Mouse (Mus musculus) forebrain, postnatal 0 days (tissue): ENCODE data around the gene Krt4. TPM values are rescaled to one million over a fixed set of nuclear protein-coding genes. Genes with fewer than 3 reads are reported as not detected.
A peak's percentile ranks its signal among the peaks of the same experiment; 100 is the strongest.

Experiments
- ATAC-seq: fragments of 200-750 bp; cut with Nextera tagmentation; 2 replicates; pipeline ENCODE4 v1.8.0; 2017; ENCODE audit warnings: mild to moderate bottlenecking, moderate library complexity
- DNase-seq: peaks from one replicate; pipeline ENCODE4 v3.0.0-alpha.2; 2015
- H3K27ac ChIP-seq: fragments of 300-500 bp; sonication (generic); 2 replicates; pipeline ENCODE4 v1.5.1; 2014; ENCODE audit warnings: low read depth, mild to moderate bottlenecking, antibody characterized with exemption, low read length, moderate library complexity, mixed read lengths
- H3K27me3 ChIP-seq: fragments of 300-500 bp; sonication (generic); 2 replicates; pipeline ENCODE4 v1.6.1; 2014; ENCODE audit warnings: mild to moderate bottlenecking, low read length, mixed read lengths; ENCODE audit not compliant: insufficient read depth
- H3K36me3 ChIP-seq: fragments of 300-500 bp; sonication (generic); 2 replicates; pipeline ENCODE4 v1.6.1; 2014; ENCODE audit warnings: mild to moderate bottlenecking, moderate library complexity; ENCODE audit not compliant: insufficient read depth
- H3K4me1 ChIP-seq: fragments of 300-500 bp; sonication (generic); 2 replicates; pipeline ENCODE4 v1.6.1; 2014; ENCODE audit warnings: antibody characterized with exemption; ENCODE audit not compliant: insufficient read depth
- H3K4me2 ChIP-seq: fragments of 300-500 bp; sonication (generic); 2 replicates; pipeline ENCODE4 v1.6.1; 2014; ENCODE audit warnings: low read depth, mild to moderate bottlenecking, moderate library complexity
- H3K4me3 ChIP-seq: fragments of 300-500 bp; sonication (generic); 2 replicates; pipeline ENCODE4 v1.5.1; 2014; ENCODE audit warnings: low read depth, low read length, mixed read lengths
- H3K9ac ChIP-seq: fragments of 300-500 bp; sonication (generic); 2 replicates; pipeline ENCODE4 v1.6.1; 2014; ENCODE audit warnings: mild to moderate bottlenecking
- H3K9me3 ChIP-seq: fragments of 300-500 bp; sonication (generic); 2 replicates; pipeline ENCODE4 v1.6.1; 2016; ENCODE audit warnings: low read length
- CTCF ChIP-seq: sonication (generic); IDR thresholded peaks from 2 replicates; pipeline ENCODE4 v1.5.1; 2016; ENCODE audit warnings: antibody characterized with exemption, control low read depth, low read depth
- WGBS: fragments of 180-500 bp; shearing (Covaris S2); extraction: QIAGEN DNeasy Blood & Tissue Kit; methylation state at CpG from one replicate; pipeline ENCODE4 v1.1.7; 2014; 5-methylcytosine and 5-hydroxymethylcytosine counted together
- polyA plus RNA-seq: library from polyadenylated mRNA; unstranded; fragments of >200 nt; fragmentation: Nextera tagmentation; extraction: Ambion mirVana; gene quantifications from 2 replicates; pipeline ENCODE4 v1.2.1, GENCODE M21; 2015
- total RNA-seq: library from RNA; depleted of rRNA; stranded (reverse); fragments of >200 nt; gene quantifications from 2 replicates; pipeline ENCODE4 v1.2.3, GENCODE M21; 2014

Krt4 gene
- total and polyA plus RNA-seq, 2 experiments from 2014 or later = not detected

DNA sequence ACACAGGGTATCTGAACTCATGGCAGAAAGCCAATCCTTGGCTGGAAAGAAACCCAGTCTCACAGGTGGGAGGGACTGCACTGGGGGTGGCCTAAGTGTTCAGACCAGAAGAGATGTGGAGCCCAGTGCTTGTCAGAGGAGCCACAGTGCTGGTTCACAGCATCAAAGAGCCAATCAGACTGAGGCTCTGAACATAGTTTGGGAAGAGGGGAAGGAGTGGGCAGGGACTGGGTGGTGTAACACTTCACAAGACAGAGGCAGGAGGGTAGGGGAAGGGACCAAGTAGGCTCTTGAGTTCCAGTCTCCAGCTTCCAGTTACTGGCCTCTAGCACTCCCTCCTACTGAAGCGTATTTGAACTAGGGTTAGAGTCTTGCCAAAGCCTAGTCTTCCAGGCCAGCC, 20.9 kb upstream of the Krt4 start:
- Histone ChIP-seq H3K4me1 (no peaks in the 10 kb centered on the region), H3K27me3 (no peaks in the 10 kb centered on the region), H3K9me3 (no peaks in the 10 kb centered on the region), H3K9ac (no peak overlapping the region), H3K4me2 (no peak overlapping the region), H3K27ac (no peak overlapping the region), H3K4me3 (no peak overlapping the region), H3K36me3 (no peaks in the 10 kb centered on the region)
- no peak for ATAC-seq
- no peak for TF ChIP-seq CTCF
- no peak for DNase-seq
- WGBS = 67% methylated on average over 1 of the region's 1 CpGs

DNA sequence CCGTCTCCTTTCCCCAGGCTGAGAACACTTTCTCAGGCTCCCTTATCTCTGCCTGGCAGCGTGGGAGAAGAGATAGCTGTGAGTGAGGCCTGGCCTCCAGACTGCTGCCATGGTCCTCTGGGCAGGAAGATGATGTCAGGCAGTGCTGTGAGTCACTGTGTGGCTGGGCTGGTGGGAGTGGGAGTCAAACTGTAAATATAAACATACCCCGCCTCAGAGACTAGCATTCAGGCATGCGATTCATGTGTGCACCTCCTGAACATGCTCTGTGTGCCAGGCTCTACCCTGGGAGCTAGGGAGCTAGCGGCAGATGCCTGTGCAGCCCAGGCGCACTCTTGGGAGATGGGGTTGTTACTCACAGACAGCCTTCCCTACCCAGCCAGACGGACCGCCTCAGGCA, 17.4 kb upstream of the Krt4 start:
- WGBS = 76% methylated on average over 8 of the region's 8 CpGs
- Histone ChIP-seq H3K4me3 (no peak overlapping the region), H3K9me3 (no peaks in the 10 kb centered on the region), H3K27me3 (no peaks in the 10 kb centered on the region), H3K4me2 (no peak overlapping the region), H3K36me3 (no peaks in the 10 kb centered on the region), H3K4me1 (no peaks in the 10 kb centered on the region), H3K9ac (no peak overlapping the region), H3K27ac (no peak overlapping the region)
- DNase-seq (no peak), ATAC-seq (no peak)
- no peak for TF ChIP-seq CTCF

DNA sequence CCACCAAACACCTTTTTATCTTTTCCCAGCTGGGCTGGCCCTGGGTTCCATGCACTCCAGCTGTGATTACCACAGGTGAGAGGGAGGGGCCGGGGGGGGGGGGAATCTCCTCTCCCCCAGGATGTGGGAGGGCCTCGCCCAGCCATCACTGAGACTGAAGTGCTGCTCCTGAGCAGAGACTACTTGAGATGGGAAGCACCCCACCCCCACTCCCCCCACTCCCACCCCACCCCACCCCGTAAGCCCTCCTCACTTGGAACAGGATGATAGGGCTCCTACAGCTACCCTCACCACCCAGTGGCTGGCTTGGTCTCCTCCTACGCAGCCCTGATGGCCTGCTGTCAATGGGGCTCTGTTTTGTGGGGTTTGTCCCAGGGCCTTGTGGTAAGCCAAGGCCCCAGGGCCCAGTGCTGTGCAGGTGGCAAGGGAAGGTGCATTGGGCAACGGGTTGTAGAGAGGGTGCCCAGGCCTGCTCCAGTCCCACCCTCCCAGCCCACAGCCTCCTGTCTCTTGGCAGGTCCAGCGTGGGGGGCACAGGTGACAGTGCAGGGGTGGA, 15.8 kb upstream of the Krt4 start, which contains the start of gene Krt79:
Gene Krt79 (minus strand): TSS at position 51 of the 556 bp plus-strand sequence.
- H3K4me3 ChIP-seq = no peak within 1 kb of the TSS
- ATAC-seq = no peak
- no peaks in the 10 kb centered on the region for H3K27me3 ChIP-seq
- H3K9ac ChIP-seq = no peak within 1 kb of the TSS
- H3K4me2 ChIP-seq = no peak within 1 kb of the TSS
- WGBS = 74% methylated on average over 6 of the region's 6 CpGs
- TF ChIP-seq CTCF = no peak
- no peaks in the 10 kb centered on the region for H3K4me1 ChIP-seq
- no peaks in the 10 kb centered on the region for H3K36me3 ChIP-seq
- no peak for DNase-seq
- H3K27ac ChIP-seq = no peak within 1 kb of the TSS
- H3K9me3 ChIP-seq = no peaks in the 10 kb centered on the region

DNA sequence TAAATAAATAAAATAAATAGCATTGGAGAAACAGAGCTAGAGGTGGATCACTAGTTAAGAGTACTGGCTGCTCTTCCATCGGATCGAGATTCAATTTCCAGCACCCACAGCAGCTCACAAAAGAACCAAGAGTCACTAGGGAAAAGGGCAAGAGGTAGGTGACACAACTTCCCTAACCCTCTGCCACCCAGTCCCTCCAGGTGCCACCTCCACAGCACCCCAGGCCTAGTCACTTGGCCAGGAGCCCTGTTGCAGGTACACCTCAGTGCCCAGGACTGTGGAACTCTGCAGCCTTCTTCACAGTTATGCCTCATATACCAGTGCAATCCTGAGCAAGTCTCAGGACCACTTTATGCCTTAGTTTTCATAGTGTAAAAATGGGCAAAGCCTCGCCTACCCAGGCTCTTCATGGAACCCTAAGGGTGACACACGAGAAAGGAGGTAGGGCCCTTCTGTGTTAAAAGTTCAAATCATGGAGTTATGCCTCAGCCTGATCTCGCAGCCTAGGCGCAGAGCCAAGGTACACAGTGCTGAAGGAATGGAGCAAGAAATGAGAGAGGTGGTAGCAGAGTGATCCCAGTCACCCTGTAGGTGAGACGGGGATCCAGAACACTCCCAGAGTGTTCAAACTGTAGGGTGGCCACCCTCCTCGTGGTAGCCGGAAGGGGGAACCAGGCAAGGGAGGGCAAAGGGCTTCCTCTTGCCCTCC, 14.2 kb upstream of the Krt4 start:
- no peak overlapping the region for H3K27ac ChIP-seq
- H3K4me3 ChIP-seq = no peak overlapping the region
- no peak overlapping the region for H3K4me2 ChIP-seq
- DNase-seq (no peak), ATAC-seq (no peak)
- TF ChIP-seq CTCF = no peak
- H3K36me3 ChIP-seq = no peaks in the 10 kb centered on the region
- WGBS = 87% methylated on average over 9 of the region's 9 CpGs
- H3K9me3 ChIP-seq = no peaks in the 10 kb centered on the region
- H3K9ac ChIP-seq = no peak overlapping the region
- H3K4me1 ChIP-seq = no peaks in the 10 kb centered on the region
- no peaks in the 10 kb centered on the region for H3K27me3 ChIP-seq

DNA sequence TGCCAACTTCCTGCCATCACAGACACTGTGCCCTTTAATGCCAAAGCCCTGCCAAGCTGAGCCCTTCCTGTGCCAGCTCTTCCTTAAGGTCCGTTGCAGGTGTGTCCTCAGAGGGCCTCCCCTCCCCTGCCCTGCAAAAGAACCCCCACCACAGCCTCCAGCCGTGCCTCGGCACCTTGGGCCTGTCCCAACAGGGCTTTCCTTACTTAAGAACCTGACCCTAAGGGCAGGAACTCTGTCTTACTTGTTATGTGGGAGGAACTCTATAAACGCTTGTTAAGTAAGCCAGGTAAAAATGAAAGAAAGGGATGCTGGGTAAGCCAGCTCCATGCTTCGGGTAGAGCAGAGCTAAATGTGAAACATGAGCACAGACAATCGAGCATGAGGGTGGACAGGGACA, 8.5 kb upstream of the Krt4 start:
- Histone ChIP-seq H3K27ac (no peak overlapping the region), H3K4me2 (no peak overlapping the region), H3K4me1 (no peaks in the 10 kb centered on the region), H3K9ac (no peak overlapping the region), H3K27me3 (no peaks in the 10 kb centered on the region), H3K36me3 (no peaks in the 10 kb centered on the region), H3K4me3 (no peak overlapping the region), H3K9me3 (no peaks in the 10 kb centered on the region)
- ATAC-seq (no peak), DNase-seq (no peak)
- no peak for TF ChIP-seq CTCF
- WGBS = 75% methylated on average over 6 of the region's 6 CpGs

DNA sequence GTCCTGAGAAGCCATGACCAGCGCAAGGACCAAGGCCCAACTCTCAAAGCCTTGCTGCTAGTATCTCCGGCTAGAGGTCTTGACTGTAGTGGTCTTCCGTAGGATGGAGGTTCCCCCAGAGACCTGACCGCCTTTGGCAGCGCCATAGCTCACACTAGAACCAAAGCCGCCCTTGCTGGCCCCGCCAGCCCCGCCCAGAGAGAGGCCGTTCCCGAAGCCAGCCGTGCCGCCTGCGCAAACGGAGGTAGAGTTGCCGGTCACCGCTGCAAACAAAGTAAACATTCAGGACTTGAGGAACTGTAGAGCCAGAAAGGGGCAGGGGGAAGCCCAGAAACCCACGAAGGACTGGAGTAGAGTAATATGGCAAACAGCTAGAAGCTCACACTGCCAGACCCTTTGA, 5.1 kb upstream of the Krt4 start:
- Histone ChIP-seq H3K4me2 (peak overlapping the region; percentile 8; the same call in 1 of the 2 replicates), H3K27ac (no peak overlapping the region), H3K27me3 (no peaks in the 10 kb centered on the region), H3K9me3 (no peaks in the 10 kb centered on the region), H3K4me3 (no peak overlapping the region; the same call in 1 of the 2 replicates), H3K36me3 (no peaks in the 10 kb centered on the region), H3K4me1 (no peaks in the 10 kb centered on the region), H3K9ac (no peak overlapping the region)
- no peak for TF ChIP-seq CTCF
- DNase-seq (no peak), ATAC-seq (no peak)
- 10% methylated on average over 17 of the region's 17 CpGs for WGBS

DNA sequence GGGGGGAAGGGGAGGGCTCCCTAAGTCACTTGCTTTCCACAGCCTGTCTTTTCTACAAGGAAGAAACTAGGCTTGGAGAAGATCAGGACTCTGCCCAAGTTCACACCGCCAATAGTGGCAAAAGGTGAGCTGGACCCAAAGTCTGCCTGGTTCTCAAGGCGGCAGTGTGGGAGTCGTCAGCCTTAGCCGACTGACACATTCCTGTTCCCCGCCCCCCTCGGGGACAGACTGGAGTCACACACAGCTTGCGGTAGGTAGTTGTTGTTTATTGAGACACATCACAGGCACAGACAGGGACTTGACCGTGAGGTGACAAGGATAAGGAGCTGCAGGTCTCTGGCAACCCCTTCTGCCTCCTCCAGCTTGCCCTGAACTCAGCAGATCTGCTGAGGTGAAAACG, 4.6 kb upstream of the Krt4 start:
- ATAC-seq (no peak), DNase-seq (no peak)
- H3K36me3 ChIP-seq = no peaks in the 10 kb centered on the region
- TF ChIP-seq CTCF = no peak
- no peak overlapping the region for H3K27ac ChIP-seq
- 21% methylated on average over 9 of the region's 9 CpGs for WGBS
- H3K4me3 ChIP-seq = no peak overlapping the region
- H3K9ac ChIP-seq = no peak overlapping the region
- H3K27me3 ChIP-seq = no peaks in the 10 kb centered on the region
- no peak overlapping the region for H3K4me2 ChIP-seq
- H3K4me1 ChIP-seq = no peaks in the 10 kb centered on the region
- H3K9me3 ChIP-seq = no peaks in the 10 kb centered on the region
